Mouse (Mus musculus) limb, embryonic 11.5 days (tissue): ENCODE measurements around the gene Osgin1. TPM values are rescaled to one million over a fixed set of nuclear protein-coding genes. Genes with fewer than 3 reads are reported as not detected.
A peak's percentile ranks its signal among the peaks of the same experiment; 100 is the strongest.

Experiments used
- ATAC-seq: fragments of 200-750 bp; cut with Nextera tagmentation; 2 replicates; pipeline ENCODE4 v1.8.0; 2017; ENCODE audit warnings: low read depth; ENCODE audit not compliant: insufficient number of reproducible peaks, low FRiP score, low TSS enrichment
- DNase-seq: peaks from one replicate; pipeline ENCODE4 v3.0.0-alpha.2; 2015; ENCODE audit warnings: low spot score
- H3K27ac ChIP-seq: fragments of 300-500 bp; sonication (generic); replicated peaks from 2 replicates; pipeline ENCODE4 v1.5.1; 2014; ENCODE audit warnings: low read depth, mild to moderate bottlenecking, low read length
- H3K27me3 ChIP-seq: fragments of 300-500 bp; sonication (generic); 2 replicates; pipeline ENCODE4 v1.6.1; 2014; ENCODE audit warnings: mild to moderate bottlenecking, low read length, mixed read lengths; ENCODE audit not compliant: control insufficient read depth, insufficient read depth
- H3K36me3 ChIP-seq: fragments of 300-500 bp; sonication (generic); 2 replicates; pipeline ENCODE4 v1.6.1; 2014; ENCODE audit warnings: mild to moderate bottlenecking, low read length, moderate library complexity, mixed read lengths; ENCODE audit not compliant: control insufficient read depth, insufficient read depth
- H3K4me1 ChIP-seq: fragments of 300-500 bp; sonication (generic); 2 replicates; pipeline ENCODE4 v1.6.1; 2014; ENCODE audit warnings: low read length, mixed read lengths; ENCODE audit not compliant: control insufficient read depth, insufficient read depth
- H3K4me2 ChIP-seq: fragments of 300-500 bp; sonication (generic); 2 replicates; pipeline ENCODE4 v1.6.1; 2014; ENCODE audit warnings: low read depth, mild to moderate bottlenecking, moderate library complexity; ENCODE audit not compliant: severe bottlenecking
- H3K4me3 ChIP-seq: fragments of 300-500 bp; sonication (generic); 2 replicates; pipeline ENCODE4 v1.5.1; 2014; ENCODE audit warnings: low read depth, low read length
- H3K9ac ChIP-seq: fragments of 300-500 bp; sonication (generic); 2 replicates; pipeline ENCODE4 v1.6.1; 2014; ENCODE audit warnings: mild to moderate bottlenecking, low read length
- H3K9me3 ChIP-seq: fragments of 300-500 bp; sonication (generic); 2 replicates; pipeline ENCODE4 v1.6.1; 2016; ENCODE audit warnings: low read length; ENCODE audit not compliant: control insufficient read depth
- WGBS: fragments of 180-500 bp; shearing (Covaris S2); extraction: QIAGEN DNeasy Blood & Tissue Kit; methylation state at CpG from one replicate; pipeline ENCODE4 v1.1.7; 2014; 5-methylcytosine and 5-hydroxymethylcytosine counted together
- polyA plus RNA-seq: library from polyadenylated mRNA; unstranded; fragments of >200 nt; fragmentation: Nextera tagmentation; extraction: Ambion mirVana; gene quantifications from 2 replicates; pipeline ENCODE4 v1.2.1, GENCODE M21; 2014

Gene Osgin1
- polyA plus RNA-seq: 0.20 and 0.37 TPM in 2 replicates

- DNase-seq (no peak), ATAC-seq (no peak)
- peaks cover 6% of the 10 kb centered on the region; the same call in 1 of the 2 replicates for H3K4me1 ChIP-seq
- no peak within 1 kb of the TSS for H3K4me3 ChIP-seq
- H3K36me3 ChIP-seq: no peaks in the 10 kb centered on the region
- no peak within 1 kb of the TSS for H3K9ac ChIP-seq
- H3K27me3 ChIP-seq: no peaks in the 10 kb centered on the region
- H3K9me3 ChIP-seq: no peaks in the 10 kb centered on the region
- 86% methylated on average over 13 of the region's 13 CpGs for WGBS
- H3K4me2 ChIP-seq: no peak within 1 kb of the TSS
- no peak within 1 kb of the TSS for H3K27ac ChIP-seq
Measured at GRCm38 (mm10) chr8:119433582-119434174, at the start of gene Osgin1. Gene Osgin1 (plus strand): TSS chr8:119434124.

- Histone ChIP-seq H3K4me1 (no peaks in the 10 kb centered on the region), H3K4me2 (no peak overlapping the region), H3K9me3 (no peaks in the 10 kb centered on the region), H3K36me3 (no peaks in the 10 kb centered on the region), H3K9ac (no peak overlapping the region), H3K4me3 (no peak overlapping the region), H3K27ac (no peak overlapping the region), H3K27me3 (peaks cover 10% of the 10 kb centered on the region)
- WGBS: 24% methylated on average over 10 of the region's 10 CpGs
- DNase-seq (peak; percentile 79), ATAC-seq (no peak)
Measured at GRCm38 (mm10) chr8:119384478-119384877, 49.4 kb upstream of the Osgin1 start.

GRCm38 (mm10) chr8:119385854-119386253 is 48.1 kb upstream of the Osgin1 start:
- no peaks in the 10 kb centered on the region for H3K4me1 ChIP-seq
- ATAC-seq (no peak), DNase-seq (no peak)
- no peaks in the 10 kb centered on the region for H3K9me3 ChIP-seq
- H3K27me3 ChIP-seq: peaks cover 12% of the 10 kb centered on the region
- H3K9ac ChIP-seq: no peak overlapping the region
- no peak overlapping the region for H3K27ac ChIP-seq
- H3K4me3 ChIP-seq: no peak overlapping the region
- H3K36me3 ChIP-seq: no peaks in the 10 kb centered on the region
- WGBS: 83% methylated on average over 6 of the region's 6 CpGs
- H3K4me2 ChIP-seq: no peak overlapping the region

GRCm38 (mm10) chr8:119386988-119387387 is 46.9 kb upstream of the Osgin1 start:
- Histone ChIP-seq H3K4me3 (no peak overlapping the region), H3K4me2 (no peak overlapping the region), H3K4me1 (no peaks in the 10 kb centered on the region), H3K9me3 (no peaks in the 10 kb centered on the region), H3K27ac (no peak overlapping the region), H3K36me3 (no peaks in the 10 kb centered on the region), H3K9ac (no peak overlapping the region), H3K27me3 (peaks cover 13% of the 10 kb centered on the region)
- WGBS: 85% methylated on average over 6 of the region's 6 CpGs
- ATAC-seq: no peak
- DNase-seq: no peak

GRCm38 (mm10) chr8:119394097-119394496 is 39.8 kb upstream of the Osgin1 start:
- 0 out of 2 replicates have a peak, but pooled peaks have one; percentile 11 for ATAC-seq
- 82% methylated on average over 9 of the region's 9 CpGs for WGBS
- no peak overlapping the region for H3K27ac ChIP-seq

GRCm38 (mm10) chr8:119394524-119395026 is 39.3 kb upstream of the Osgin1 start, which contains the start of gene Mlycd:
Gene Mlycd (plus strand): TSS chr8:119394878.
- peaks cover 9% of the 10 kb centered on the region; the same call in 1 of the 2 replicates for H3K27me3 ChIP-seq
- peak within 1 kb of the TSS; percentile 78 for H3K9ac ChIP-seq
- WGBS: 3% methylated on average over 39 of the region's 44 CpGs

More at GRCm38 (mm10) chr8:119394097-119394496, 39.8 kb upstream of the Osgin1 start:
- Histone ChIP-seq H3K4me2 (peak overlapping the region; percentile 99), H3K9me3 (no peaks in the 10 kb centered on the region), H3K4me3 (peak overlapping the region; percentile 80), H3K9ac (no peak overlapping the region), H3K4me1 (peaks cover 5% of the 10 kb centered on the region), H3K27me3 (peaks cover 9% of the 10 kb centered on the region; the same call in 1 of the 2 replicates), H3K36me3 (no peaks in the 10 kb centered on the region)
- no peak for DNase-seq

GRCm38 (mm10) chr8:119395072-119395950 is 38.6 kb upstream of the Osgin1 start:
- H3K4me3 ChIP-seq: peak overlapping the region; percentile 80
- no peak for DNase-seq

More at GRCm38 (mm10) chr8:119394524-119395026, 39.3 kb upstream of the Osgin1 start, which contains the start of gene Mlycd:
- H3K4me2 ChIP-seq: peak within 1 kb of the TSS; percentile 99
- H3K4me1 ChIP-seq: peaks cover 5% of the 10 kb centered on the region
- DNase-seq (peak; percentile 91), ATAC-seq (peak; percentile 86)
- H3K4me3 ChIP-seq: peak within 1 kb of the TSS; percentile 80
- no peaks in the 10 kb centered on the region for H3K36me3 ChIP-seq
- H3K27ac ChIP-seq: no peak within 1 kb of the TSS; the same call in 1 of the 2 replicates
- H3K9me3 ChIP-seq: no peaks in the 10 kb centered on the region

GRCm38 (mm10) chr8:119398558-119398957 is 35.4 kb upstream of the Osgin1 start:
- no peak overlapping the region for H3K4me3 ChIP-seq
- no peaks in the 10 kb centered on the region for H3K27me3 ChIP-seq
- ATAC-seq (no peak), DNase-seq (no peak)
- peaks cover 5% of the 10 kb centered on the region for H3K4me1 ChIP-seq
- no peaks in the 10 kb centered on the region for H3K9me3 ChIP-seq
- no peak overlapping the region for H3K27ac ChIP-seq
- no peak overlapping the region for H3K9ac ChIP-seq
- H3K4me2 ChIP-seq: no peak overlapping the region
- H3K36me3 ChIP-seq: no peaks in the 10 kb centered on the region
- WGBS: 90% methylated on average over 9 of the region's 9 CpGs

More at GRCm38 (mm10) chr8:119395072-119395950, 38.6 kb upstream of the Osgin1 start:
- Histone ChIP-seq H3K4me1 (peaks cover 5% of the 10 kb centered on the region), H3K36me3 (no peaks in the 10 kb centered on the region), H3K9ac (peak overlapping the region; percentile 78), H3K27ac (no peak overlapping the region; the same call in 1 of the 2 replicates), H3K27me3 (peaks cover 9% of the 10 kb centered on the region; the same call in 1 of the 2 replicates), H3K9me3 (no peaks in the 10 kb centered on the region), H3K4me2 (peak overlapping the region; percentile 99)
- WGBS: 7% methylated on average over 68 of the region's 83 CpGs
- peak; percentile 22; the same call in 1 of the 2 replicates for ATAC-seq
